Mouse (Mus musculus) adipocyte (in vitro differentiated cells): Measurements from ENCODE around the gene Uvrag.

Experiments
- DNase-seq: peaks from one replicate; pipeline ENCODE4 v3.0.0-alpha.2; 2016; ENCODE audit warnings: low spot score

The Uvrag gene

GRCm38 (mm10) chr7:99060476-99060875 lies 80.5 kb downstream of the Uvrag start:
- DNase-seq = no peak

GRCm38 (mm10) chr7:99059934-99060333 lies 81.0 kb downstream of the Uvrag start:
- DNase-seq = no peak

- no peak for DNase-seq
Observed at GRCm38 (mm10) chr7:99057053-99057630, 83.8 kb downstream of the Uvrag start.

- no peak for DNase-seq
Observed at GRCm38 (mm10) chr7:99053626-99054025, 87.3 kb downstream of the Uvrag start.

GRCm38 (mm10) chr7:99052471-99053241 lies 88.3 kb downstream of the Uvrag start:
- DNase-seq = no peak

DNA sequence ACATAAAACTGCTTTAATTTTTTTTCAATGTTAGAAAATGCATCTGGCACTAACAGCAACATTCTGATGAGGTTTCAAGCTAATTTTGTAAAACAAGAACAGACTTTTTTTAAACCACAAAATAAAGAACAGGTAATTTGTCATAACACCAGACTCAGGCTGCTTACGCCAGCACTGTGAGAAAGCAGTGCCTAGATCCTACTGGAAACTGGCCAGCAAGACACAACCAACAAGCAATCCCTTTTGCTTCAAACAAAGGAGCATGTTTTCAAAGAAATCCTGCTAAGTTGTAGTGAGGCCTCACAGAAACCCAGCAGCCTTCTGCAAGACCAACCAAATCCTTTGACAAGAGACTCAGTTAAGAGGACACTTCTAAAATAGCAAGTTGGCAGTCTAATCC lies 90.1 kb downstream of the Uvrag start:
- peak; percentile 10 for DNase-seq

DNA sequence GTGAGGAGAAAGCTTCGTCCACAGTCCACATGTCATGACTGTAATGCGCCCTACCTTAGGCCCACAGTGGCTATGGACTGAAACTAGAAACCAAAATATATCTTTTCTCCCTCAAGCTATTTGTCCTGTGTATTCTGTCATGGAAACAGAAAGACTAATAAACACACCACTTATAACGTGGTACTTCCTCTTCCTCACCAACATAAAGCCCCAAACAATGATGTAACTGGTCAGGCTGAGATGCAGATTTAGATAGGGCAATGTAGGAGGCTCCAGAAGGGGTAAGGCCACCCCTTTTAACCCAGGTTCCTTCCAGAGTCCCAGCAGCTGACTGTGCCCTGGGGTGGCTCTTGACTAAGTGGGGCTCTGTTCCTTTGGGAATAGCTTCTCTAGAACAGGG lies 91.0 kb downstream of the Uvrag start:
- no peak for DNase-seq

DNA sequence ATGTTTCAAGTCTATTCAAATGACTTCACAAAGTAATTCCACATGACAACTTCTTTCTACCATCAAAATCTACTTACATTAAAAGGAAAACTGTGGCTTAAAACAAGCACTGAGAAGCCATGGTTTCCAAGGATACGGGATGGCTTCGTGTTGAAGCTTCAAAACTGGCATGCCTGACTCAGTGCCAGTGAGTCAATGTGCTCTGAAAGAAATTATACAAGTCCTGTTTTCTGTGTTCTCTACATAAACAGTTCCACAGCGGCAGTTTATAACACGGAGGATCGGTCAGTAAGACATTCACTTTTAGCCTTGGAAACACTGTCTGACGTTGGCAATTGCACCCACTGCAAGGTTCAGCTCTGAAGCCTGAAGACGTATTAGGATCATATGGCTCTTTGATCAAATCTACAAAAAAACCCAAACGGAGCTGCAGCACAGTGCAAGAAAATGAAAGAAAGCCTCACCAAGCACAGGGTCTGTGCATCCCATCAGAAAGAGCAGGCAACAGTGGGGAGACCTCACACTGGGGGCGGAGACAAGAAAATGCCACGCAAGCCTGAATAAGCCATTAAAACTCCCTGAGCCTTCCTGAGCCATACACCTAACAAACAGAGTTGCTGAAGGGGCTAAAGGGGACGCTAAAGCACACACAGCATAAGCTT lies 94.3 kb downstream of the Uvrag start:
- no peak for DNase-seq

DNA sequence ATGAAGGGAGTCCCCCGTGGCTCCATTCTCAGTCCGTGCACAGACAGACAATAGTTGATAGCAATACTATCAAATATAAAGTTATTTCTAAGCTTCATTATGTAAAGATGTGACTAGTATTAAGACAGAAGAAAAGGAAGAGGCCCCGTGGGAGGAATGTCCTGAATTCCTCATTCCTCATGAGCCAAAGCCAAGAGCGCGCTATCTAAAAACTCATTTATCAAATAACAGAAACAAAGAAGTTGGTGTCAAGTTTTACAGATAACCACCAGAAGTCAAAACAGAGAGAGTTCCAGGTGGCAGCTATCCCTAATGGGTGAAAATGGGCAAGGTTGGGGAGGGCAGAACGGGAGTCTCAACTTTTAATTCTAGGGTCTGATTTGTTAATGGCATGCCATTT lies 95.4 kb downstream of the Uvrag start:
- no peak for DNase-seq

- no peak for DNase-seq
Observed at GRCm38 (mm10) chr7:99043923-99044322, 97.0 kb downstream of the Uvrag start.

DNA sequence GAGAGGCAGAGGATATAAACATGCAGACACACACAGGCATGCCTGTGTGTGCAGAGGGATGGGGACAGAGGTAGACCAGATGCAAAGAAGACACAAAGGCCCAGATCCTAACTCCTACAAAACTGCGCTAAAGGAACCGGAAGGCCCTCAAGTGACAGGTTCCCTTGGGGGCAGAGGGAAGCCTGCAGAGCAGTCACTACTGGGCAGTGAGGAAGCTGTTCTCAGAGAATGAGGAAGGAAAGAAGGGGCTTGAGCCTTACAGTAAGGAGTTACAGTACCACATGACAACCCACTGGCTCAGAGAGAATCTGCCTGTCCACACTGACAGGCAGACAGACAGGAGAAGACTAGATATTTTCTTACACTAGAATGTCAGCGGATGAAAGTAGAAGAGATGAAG lies 97.6 kb downstream of the Uvrag start:
- no peak for DNase-seq

DNA sequence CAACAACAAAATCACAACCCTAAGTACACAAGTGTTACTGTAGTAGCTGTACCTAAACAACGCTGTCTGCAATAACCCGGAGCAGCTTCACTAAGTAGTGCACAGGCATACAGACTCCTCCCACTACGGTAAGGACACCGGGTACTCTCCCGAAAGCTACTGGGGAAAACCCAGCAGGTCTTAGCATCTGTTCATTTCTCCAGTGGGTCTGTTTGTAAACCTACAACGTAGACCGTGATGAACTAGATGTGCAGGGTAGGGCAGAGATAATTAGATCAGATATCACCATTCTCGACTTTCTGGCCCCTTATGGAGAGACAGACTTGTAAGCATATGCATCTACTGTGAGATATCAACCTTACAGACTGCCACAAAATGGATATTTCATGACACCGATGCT lies 99.1 kb downstream of the Uvrag start:
- DNase-seq = no peak

DNA sequence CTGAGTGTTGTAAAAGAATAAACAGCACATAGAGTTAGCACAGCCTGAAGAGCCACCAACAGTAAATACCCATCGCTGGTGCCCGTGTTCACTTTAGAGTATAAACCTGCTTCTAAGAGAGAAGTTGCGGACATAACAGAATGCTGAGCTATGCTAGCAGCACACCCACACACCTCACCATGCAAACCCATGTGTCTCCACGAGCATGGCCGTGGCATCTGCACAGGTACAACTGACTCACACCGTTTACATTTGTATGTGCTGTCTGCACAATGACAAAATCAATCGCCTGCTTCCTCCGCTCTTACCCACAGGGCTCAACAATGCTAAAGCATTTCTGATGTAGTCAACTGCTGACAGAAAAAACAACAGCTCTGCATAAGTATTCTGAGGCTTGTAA lies 101.0 kb downstream of the Uvrag start:
- DNase-seq = no peak

DNA sequence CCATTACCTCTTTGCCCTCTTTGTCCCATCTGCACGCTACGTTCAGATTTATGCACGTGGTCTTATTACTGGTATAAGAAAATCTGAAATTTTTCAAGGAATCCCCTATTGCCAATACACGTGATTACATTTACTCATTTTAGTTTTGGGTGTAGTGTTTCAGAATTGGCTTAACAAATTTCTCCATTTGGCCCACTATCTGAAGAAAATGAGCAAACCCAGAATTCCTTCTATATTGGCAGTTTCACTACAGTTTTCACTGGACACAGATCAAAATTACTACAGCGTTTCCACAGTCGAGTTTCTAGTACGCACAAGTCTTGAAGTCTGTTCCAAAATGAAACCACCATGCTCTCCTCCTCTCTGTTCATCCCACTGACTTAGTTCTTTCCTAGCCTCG lies 104.7 kb downstream of the Uvrag start:
- DNase-seq = peak; percentile 35

- peak; percentile 18 for DNase-seq
Observed at GRCm38 (mm10) chr7:99034909-99035308, 106.0 kb downstream of the Uvrag start.

DNA sequence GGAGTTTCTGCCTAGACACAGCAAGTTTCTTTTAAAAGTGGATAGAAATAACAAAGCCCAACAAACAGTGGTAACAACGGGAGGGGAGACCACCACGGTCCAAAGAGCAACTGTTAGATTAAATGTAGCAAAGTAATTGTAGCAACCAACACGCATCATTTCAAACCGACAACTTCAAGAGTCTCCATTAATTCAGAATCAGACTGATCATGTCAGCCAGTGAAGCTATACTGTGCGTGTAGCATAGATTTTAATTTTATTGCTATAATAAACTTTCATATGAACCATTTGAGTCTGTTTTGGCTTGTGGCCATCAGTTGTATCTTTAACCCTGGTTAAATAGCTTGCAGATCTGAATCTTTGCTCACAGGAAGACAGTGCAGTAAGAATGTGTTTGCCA lies 107.1 kb downstream of the Uvrag start:
- DNase-seq = no peak

DNA sequence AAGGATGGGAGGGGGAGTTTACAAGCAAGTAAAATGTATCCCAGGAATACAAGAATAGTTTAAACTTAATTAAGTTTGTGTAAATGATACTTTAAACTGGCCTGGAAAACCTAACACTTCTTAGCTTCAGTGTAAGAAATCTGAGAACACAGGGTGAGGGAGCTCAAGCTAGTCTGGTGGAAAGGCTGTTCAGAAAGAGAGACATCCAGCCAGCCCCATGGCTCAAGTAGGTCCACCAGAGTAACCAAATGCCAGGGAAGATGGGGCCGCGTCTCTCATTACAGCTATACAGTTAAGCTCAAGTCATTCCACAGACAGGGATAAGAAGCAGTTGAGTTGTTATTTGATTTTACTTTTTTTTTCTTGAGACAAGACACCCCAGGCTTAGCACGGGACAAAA lies 107.6 kb downstream of the Uvrag start:
- no peak for DNase-seq

- DNase-seq = no peak
Observed at GRCm38 (mm10) chr7:99032051-99032450, 108.9 kb downstream of the Uvrag start.

DNA sequence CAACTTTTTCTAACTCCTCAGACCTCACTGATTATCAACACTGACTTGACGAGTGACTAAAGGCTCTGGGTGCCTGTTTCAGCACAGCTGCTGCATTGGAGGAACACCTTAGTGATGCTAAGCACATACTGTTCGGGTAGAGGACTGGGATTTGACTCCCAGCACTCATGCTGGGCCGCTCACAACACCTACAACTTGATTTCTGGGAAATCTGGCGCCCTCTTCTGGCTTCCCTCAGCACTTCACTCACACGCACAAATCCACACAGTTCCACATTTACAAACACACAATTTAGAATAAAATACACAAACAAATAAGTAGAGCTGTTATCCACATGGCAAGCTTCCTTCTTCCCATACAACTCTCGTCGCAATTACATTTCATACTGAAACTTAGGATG lies 112.8 kb downstream of the Uvrag start:
- DNase-seq = no peak

GRCm38 (mm10) chr7:99027185-99027584 lies 113.8 kb downstream of the Uvrag start:
- DNase-seq = no peak

DNA sequence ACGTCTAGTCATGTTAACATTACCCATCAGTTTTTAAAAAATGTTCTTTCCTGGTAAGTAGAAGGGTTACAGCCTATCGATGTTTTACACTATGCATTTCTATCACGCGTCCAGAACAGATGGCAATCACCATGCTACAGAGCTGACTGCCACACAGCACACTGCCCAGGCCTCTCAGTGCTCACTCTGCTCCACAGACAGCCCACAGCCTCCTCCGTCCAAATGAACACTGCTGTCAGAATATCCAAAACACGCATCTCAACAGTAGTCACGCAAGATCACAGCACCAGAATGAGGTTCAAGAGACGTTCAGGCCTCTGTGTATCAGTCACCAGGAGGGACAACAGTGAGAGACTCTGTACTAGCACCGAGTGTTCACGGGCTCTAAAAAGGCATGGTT lies 115.0 kb downstream of the Uvrag start:
- no peak for DNase-seq

GRCm38 (mm10) chr7:99025265-99025664 lies 115.7 kb downstream of the Uvrag start:
- no peak for DNase-seq

DNA sequence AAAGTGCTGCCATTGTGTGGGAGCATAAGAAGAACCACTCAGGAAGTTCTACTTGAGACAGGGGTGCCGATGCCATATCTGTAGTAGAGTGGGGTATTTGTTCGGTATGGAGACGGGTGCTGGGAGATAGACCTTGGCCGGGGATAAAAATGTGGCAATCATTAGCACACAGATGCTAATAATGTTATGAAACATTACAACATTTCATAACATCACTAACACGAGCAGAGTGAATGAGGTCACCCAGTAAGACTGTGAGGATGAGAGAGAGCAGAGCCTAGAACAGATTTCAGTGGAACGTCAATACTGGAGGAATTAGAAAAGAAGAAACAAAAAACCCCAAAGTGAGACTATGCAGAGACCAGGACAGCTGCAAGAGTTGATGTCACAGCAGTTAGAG lies 116.2 kb downstream of the Uvrag start:
- peak; percentile 5 for DNase-seq

DNA sequence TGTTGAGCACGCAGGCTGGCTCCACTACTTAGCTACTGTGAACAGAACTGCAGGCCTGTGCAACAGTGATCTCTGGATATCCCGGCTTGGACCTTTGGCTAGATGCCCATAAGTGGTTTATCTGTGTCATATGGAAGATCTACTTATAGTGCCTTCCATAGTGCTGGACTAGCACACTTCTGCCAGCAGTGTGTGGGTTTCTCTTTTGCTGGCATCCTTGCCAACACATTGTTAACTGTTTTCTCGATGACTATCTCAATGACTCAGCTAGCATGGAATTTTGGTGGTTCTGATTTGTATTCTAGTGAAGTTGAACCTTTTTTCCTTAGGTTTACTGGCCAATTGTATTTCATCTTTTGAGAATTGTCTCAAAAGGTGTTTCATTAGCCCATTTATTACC lies 117.0 kb downstream of the Uvrag start:
- DNase-seq = no peak
